In the genomic region with DNA sequence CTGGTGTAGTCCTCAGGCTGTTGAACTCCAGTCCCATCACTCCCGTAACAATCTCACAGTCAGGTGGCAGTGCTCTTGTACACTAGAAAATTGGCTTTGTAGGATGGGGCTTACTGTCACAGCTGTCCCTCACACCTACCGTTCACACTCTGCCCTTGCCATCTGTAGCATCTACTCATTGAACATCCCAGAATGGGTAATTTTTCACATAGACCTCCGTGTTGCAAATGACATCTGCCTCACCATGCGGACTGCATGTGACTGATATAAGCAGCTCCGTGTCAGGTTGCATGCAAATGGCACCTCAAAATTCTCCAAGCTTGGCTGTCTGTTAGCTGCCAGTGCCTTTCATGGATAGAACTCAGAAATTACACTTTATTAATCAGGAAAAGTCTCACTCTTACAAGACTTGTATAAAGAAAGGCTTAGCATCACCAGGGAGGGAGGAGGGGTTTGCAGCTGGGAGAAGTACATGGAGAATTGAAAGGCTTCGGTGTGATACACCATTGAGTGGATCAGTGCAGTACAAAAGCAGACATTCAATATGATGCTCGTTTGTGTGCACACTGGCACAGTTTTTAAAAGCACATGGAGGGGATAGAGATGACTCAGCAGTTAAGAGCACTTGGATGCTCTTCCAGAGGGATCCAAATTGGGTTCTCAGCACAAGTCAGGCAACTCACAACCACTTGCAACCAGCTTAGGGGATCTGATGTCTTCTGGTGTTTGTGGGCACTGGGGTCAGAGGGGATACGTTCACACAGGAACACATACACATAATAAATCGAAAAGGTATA, we compare ENCODE assay signal across 22 mouse cellular contexts. TPM values are rescaled to one million over a fixed set of nuclear protein-coding genes. Genes with fewer than 3 reads are reported as not detected.
DNase-seq lines count a peak whose midpoint lies in the region; ATAC-seq lines count a peak whose summit lies in the region.
"Had no signal": no experiment of that assay in that cellular context is flagged by ENCODE, and none has a peak within 500 bp of the region (broad histone marks: within the 10 kb centered on the region; RNA-seq: fewer than 3 reads in every experiment).

No protein-coding gene starts in this region.

- DNase-seq in forebrain, embryonic 11.5 days (ENCODE audit: low spot score) = no peak
- DNase-seq in right cerebral cortex, adult 18-20 months = peak; percentile 19
- no peak for DNase-seq in right cerebral cortex, postnatal 14 days
- DNase-seq in layer of hippocampus, adult 8-10 months (ENCODE audit: low spot score in 2 of 2) = peak; percentile 16 to 26
- DNase-seq: adrenal gland, postnatal 14 days; cerebellum, adult 18-20 months; cerebellum, postnatal 14 days; gastrocnemius, adult 2 months; heart, postnatal 36 days; kidney, adult 18-20 months; kidney, postnatal 4 days; left cerebral cortex, postnatal 4 days; lung, adult 2 months; lung, postnatal 14 days had no signal

- H3K36me3 ChIP-seq in forebrain, embryonic 15.5 days = no peaks in the 10 kb centered on the region
- H3K36me3 ChIP-seq in forebrain, embryonic 11.5 days (ENCODE audit: control insufficient read depth, insufficient read depth, low read length) = no peaks in the 10 kb centered on the region; the same call in 1 of the 2 replicates

- H3K27me3 ChIP-seq in forebrain, embryonic 15.5 days = no peaks in the 10 kb centered on the region
- no peaks in the 10 kb centered on the region for H3K27me3 ChIP-seq in forebrain, embryonic 11.5 days (ENCODE audit: control insufficient read depth, insufficient read depth, low read length)
- H3K27me3 ChIP-seq: heart, embryonic 15.5 days; limb, embryonic 15.5 days; midbrain, embryonic 12.5 days had no signal

- H3K4me3 ChIP-seq in forebrain, embryonic 15.5 days = no peak overlapping the region
- no peak overlapping the region for H3K4me3 ChIP-seq in forebrain, embryonic 11.5 days (ENCODE audit: low read depth, low read length)
- H3K4me3 ChIP-seq: gastrocnemius, adult 2 months; heart, embryonic 15.5 days; limb, embryonic 15.5 days; midbrain, embryonic 12.5 days had no signal

- peak; percentile 66 for ATAC-seq in forebrain, embryonic 15.5 days (replicated peaks)
- ATAC-seq in forebrain, embryonic 11.5 days (replicated peaks; ENCODE audit: low FRiP score) = no peak
- ATAC-seq in cerebellum, adult (ENCODE audit: insufficient number of reproducible peaks, low FRiP score, low TSS enrichment) = no peak
- ATAC-seq in CD4-positive, CD25-positive, alpha-beta regulatory T cell, adult 4 months = no peak
- ATAC-seq: inflammation-experienced regulatory T-cells, adult 6 months had no signal

- no peak overlapping the region for H3K27ac ChIP-seq in forebrain, embryonic 15.5 days (replicated peaks)
- H3K27ac ChIP-seq in forebrain, embryonic 11.5 days (ENCODE audit: low read depth, low read length) = no peak overlapping the region
- H3K27ac ChIP-seq: gastrocnemius, adult 2 months; heart, embryonic 15.5 days; hindbrain, embryonic 14.5 days; limb, embryonic 15.5 days; midbrain, embryonic 12.5 days had no signal

- 59% methylated on average over 9 of the region's 9 CpGs for WGBS in forebrain, embryonic 15.5 days
- 78% methylated on average over 9 of the region's 9 CpGs for WGBS in forebrain, embryonic 11.5 days

- peaks cover 5% of the 10 kb centered on the region; the same call in 1 of the 2 replicates for H3K4me1 ChIP-seq in forebrain, embryonic 15.5 days
- no peaks in the 10 kb centered on the region for H3K4me1 ChIP-seq in forebrain, embryonic 11.5 days (replicated peaks; ENCODE audit: control insufficient read depth, insufficient read depth, low read length)
- H3K4me1 ChIP-seq: heart, embryonic 15.5 days; midbrain, embryonic 12.5 days had no signal

- H3K4me2 ChIP-seq in forebrain, embryonic 15.5 days (replicated peaks) = no peak overlapping the region
- H3K4me2 ChIP-seq in forebrain, embryonic 11.5 days (ENCODE audit: low read depth, low read length, severe bottlenecking) = no peak overlapping the region
- H3K4me2 ChIP-seq: heart, embryonic 15.5 days; hindbrain, embryonic 14.5 days; limb, embryonic 15.5 days; midbrain, embryonic 12.5 days had no signal

- H3K9me3 ChIP-seq in forebrain, embryonic 15.5 days = no peaks in the 10 kb centered on the region
- no peaks in the 10 kb centered on the region for H3K9me3 ChIP-seq in forebrain, embryonic 11.5 days (ENCODE audit: control insufficient read depth, low read length)
- H3K9me3 ChIP-seq: heart, embryonic 15.5 days; limb, embryonic 15.5 days; midbrain, embryonic 12.5 days had no signal

- no peak overlapping the region for H3K9ac ChIP-seq in forebrain, embryonic 15.5 days (replicated peaks)
- no peak overlapping the region for H3K9ac ChIP-seq in forebrain, embryonic 11.5 days (ENCODE audit: low read length)
- H3K9ac ChIP-seq: heart, embryonic 15.5 days; hindbrain, embryonic 14.5 days; limb, embryonic 15.5 days; midbrain, embryonic 12.5 days had no signal

RNA-seq across cellular contexts. Expression of a gene that starts 28.1 kb away (rescaled TPM):
- polyA plus RNA-seq in forebrain, embryonic 15.5 days (2015; fragmentation: Nextera tagmentation; extraction: Ambion mirVana) = 58.8 and 59.7 TPM in 2 replicates
- 121 and 122 TPM in 2 replicates for polyA plus RNA-seq in forebrain, embryonic 11.5 days (2014; fragmentation: Nextera tagmentation; extraction: Ambion mirVana)
- 10 to 100 TPM; 54.3 to 66.2 (median 61.8) TPM for total RNA-seq in layer of hippocampus, adult 8-10 months (2022)
- 10 to 100 TPM; 49.1 to 53.7 TPM for polyA plus RNA-seq in CD4-positive, CD25-positive, alpha-beta regulatory T cell, adult 4 months (2017; shearing (Covaris generic))

RNA-seq across cellular contexts. Expression of a gene that starts 41.4 kb away (rescaled TPM):
- 1.8 and 2.6 TPM in 2 replicates for polyA plus RNA-seq in forebrain, embryonic 15.5 days (2015; fragmentation: Nextera tagmentation; extraction: Ambion mirVana)
- polyA plus RNA-seq in forebrain, embryonic 11.5 days (2014; fragmentation: Nextera tagmentation; extraction: Ambion mirVana) = 0.24 and 0.97 TPM in 2 replicates
- 1 to 10 TPM in 2 of 4 experiments, under 1 TPM in 1, not detected in 1; 0.79 to 2.8 (median 2.6) TPM for total RNA-seq in layer of hippocampus, adult 8-10 months (2022)
- polyA plus RNA-seq in CD4-positive, CD25-positive, alpha-beta regulatory T cell, adult 4 months (2017; shearing (Covaris generic)) = 10 to 100 TPM; 12.5 to 13.6 TPM

RNA-seq across cellular contexts. Expression of a gene that starts 49.4 kb away (rescaled TPM):
- 3.1 and 3.6 TPM in 2 replicates for polyA plus RNA-seq in forebrain, embryonic 15.5 days (2015; fragmentation: Nextera tagmentation; extraction: Ambion mirVana)
- 5.2 and 5.5 TPM in 2 replicates for polyA plus RNA-seq in forebrain, embryonic 11.5 days (2014; fragmentation: Nextera tagmentation; extraction: Ambion mirVana)
- total RNA-seq in layer of hippocampus, adult 8-10 months (2022) = 10 to 100 TPM; 11.0 to 12.3 (median 12.1) TPM
- 1 to 10 TPM; 4.0 to 6.0 TPM for polyA plus RNA-seq in CD4-positive, CD25-positive, alpha-beta regulatory T cell, adult 4 months (2017; shearing (Covaris generic))

RNA-seq across cellular contexts. Expression of a gene that starts 49.5 kb away (rescaled TPM):
- 17.7 and 19.9 TPM in 2 replicates for polyA plus RNA-seq in forebrain, embryonic 15.5 days (2015; fragmentation: Nextera tagmentation; extraction: Ambion mirVana)
- 54.2 and 57.8 TPM in 2 replicates for polyA plus RNA-seq in forebrain, embryonic 11.5 days (2014; fragmentation: Nextera tagmentation; extraction: Ambion mirVana)
- 10 to 100 TPM in 1 of 4 experiments, 1 to 10 TPM in 3; 6.5 to 10.5 (median 7.2) TPM for total RNA-seq in layer of hippocampus, adult 8-10 months (2022)
- polyA plus RNA-seq in CD4-positive, CD25-positive, alpha-beta regulatory T cell, adult 4 months (2017; shearing (Covaris generic)) = 10 to 100 TPM; 12.2 to 20.7 TPM

Comparison
In these comparisons a context has a peak if more than half of its experiments do, and no peak if none do; other contexts are left out.
1. DNase-seq: peak in right cerebral cortex, adult 18-20 months (single experiment) and layer of hippocampus, adult 8-10 months (2 of 2); none in forebrain, embryonic 11.5 days (single experiment) and right cerebral cortex, postnatal 14 days (single experiment).